Mouse (Mus musculus) embryonic fibroblast, embryonic 13.5 days (primary cell): Measurements from ENCODE around the gene 1700031F05Rik.
"Not testable (repeated sequence)": the region's sequence is repeated elsewhere in the genome, so short reads cannot be mapped to it uniquely, and the experiment has no call there.

Source experiments
- CTCF ChIP-seq: IDR thresholded peaks from 2 replicates; pipeline ENCODE4 v1.5.1; 2011; ENCODE audit warnings: mild to moderate bottlenecking, control low read depth, low read length, moderate library complexity, borderline replicate concordance; ENCODE audit not compliant: insufficient read depth
- POLR2A ChIP-seq: IDR thresholded peaks from 2 replicates; pipeline ENCODE4 v1.6.1; 2011; ENCODE audit warnings: low read depth, mild to moderate bottlenecking, control low read depth, low read length, moderate library complexity

- not testable (repeated sequence) for TF ChIP-seq POLR2A, CTCF
Measured at GRCm38 (mm10) chrX:102908587-102908986, 40.8 kb upstream of the 1700031F05Rik start, which contains the start of the genes Dmrtc1a and 1700011M02Rik.
